In the genomic region with DNA sequence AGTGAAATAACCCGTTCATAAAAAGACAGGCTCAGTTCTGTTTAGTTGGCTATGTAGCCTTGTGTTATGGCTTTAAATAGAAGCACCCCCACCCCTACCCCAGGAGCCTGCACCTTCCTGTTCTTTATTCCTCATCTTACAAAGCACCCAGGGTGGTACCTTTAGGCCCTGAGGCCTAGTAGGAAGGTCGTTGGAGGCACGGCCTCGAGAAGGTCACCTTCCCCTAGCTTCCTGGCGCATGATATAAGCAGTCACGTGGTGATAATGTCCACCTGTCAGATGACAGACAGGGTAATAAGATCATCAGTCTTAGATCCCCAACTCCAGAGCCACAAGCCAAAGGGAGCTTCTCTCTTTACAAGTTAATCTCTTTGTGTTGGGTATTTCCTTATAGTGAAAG, we compare ENCODE assay signal across 24 mouse cellular contexts.
"Had no signal": no experiment of that assay in that cellular context is flagged by ENCODE, and none has a peak within 500 bp of the region (broad histone marks: within the 10 kb centered on the region; RNA-seq: fewer than 3 reads in every experiment).

No protein-coding gene starts in this region.

- DNase-seq: gastrocnemius, adult 2 months; gastrocnemius, postnatal 10 days; gastrocnemius, postnatal 25 days; heart, adult 2 months; heart, postnatal 10 days; heart, postnatal 4 days; kidney, adult 11 months; kidney, adult 9 months; kidney, postnatal 14 days; kidney, postnatal 36 days; layer of hippocampus, adult 9-11 months; layer of hippocampus, postnatal 36 days; left cerebral cortex, postnatal 4 days had no signal

- ATAC-seq: hindbrain, postnatal 0 days; liver, embryonic 12.5 days had no signal

- H3K36me3 ChIP-seq: hindbrain, embryonic 10.5 days; hindbrain, embryonic 12.5 days; hindbrain, embryonic 15.5 days; kidney, embryonic 15.5 days; limb, embryonic 13.5 days; limb, embryonic 15.5 days; liver, embryonic 12.5 days had no signal

- H3K4me1 ChIP-seq: hindbrain, embryonic 10.5 days; hindbrain, embryonic 12.5 days; hindbrain, embryonic 15.5 days; limb, embryonic 15.5 days; liver, embryonic 12.5 days had no signal

- H3K9me3 ChIP-seq: hindbrain, embryonic 10.5 days; hindbrain, embryonic 12.5 days; hindbrain, embryonic 15.5 days; kidney, embryonic 15.5 days; limb, embryonic 13.5 days; limb, embryonic 15.5 days; liver, embryonic 12.5 days had no signal

- H3K4me3 ChIP-seq: gastrocnemius, adult 2 months; heart, adult 2 months; hindbrain, embryonic 10.5 days; hindbrain, embryonic 12.5 days; hindbrain, embryonic 15.5 days; kidney, embryonic 15.5 days; limb, embryonic 13.5 days; limb, embryonic 15.5 days; liver, embryonic 12.5 days had no signal

- H3K27me3 ChIP-seq: hindbrain, embryonic 12.5 days; hindbrain, embryonic 15.5 days; kidney, embryonic 15.5 days; limb, embryonic 13.5 days; limb, embryonic 15.5 days; liver, embryonic 12.5 days had no signal

- H3K27ac ChIP-seq: gastrocnemius, adult 2 months; heart, adult 2 months; hindbrain, embryonic 10.5 days; hindbrain, embryonic 12.5 days; hindbrain, embryonic 15.5 days; hindbrain, postnatal 0 days; kidney, embryonic 15.5 days; kidney, postnatal 0 days; limb, embryonic 13.5 days; limb, embryonic 15.5 days; liver, embryonic 12.5 days; liver, embryonic 14.5 days had no signal

- H3K9ac ChIP-seq: hindbrain, embryonic 12.5 days; hindbrain, embryonic 15.5 days; kidney, embryonic 15.5 days; limb, embryonic 13.5 days; limb, embryonic 15.5 days; liver, embryonic 12.5 days; liver, embryonic 14.5 days had no signal

- H3K4me2 ChIP-seq: heart, embryonic 11.5 days; hindbrain, embryonic 12.5 days; hindbrain, embryonic 15.5 days; kidney, embryonic 15.5 days; limb, embryonic 13.5 days; limb, embryonic 15.5 days; liver, embryonic 12.5 days had no signal
